Mouse (Mus musculus) myocyte (in vitro differentiated cells): ENCODE results near the gene Efcab2.

Experiments
- CEBPB ChIP-seq: IDR thresholded peaks from 2 replicates; pipeline ENCODE4 v1.6.1; 2011; ENCODE audit warnings: mild to moderate bottlenecking, moderate library complexity; ENCODE audit not compliant: poor library complexity, insufficient read depth, severe bottlenecking
- E2F4 ChIP-seq: IDR thresholded peaks from one replicate; pipeline ENCODE4 v1.6.1; 2011; ENCODE audit warnings: mild to moderate bottlenecking, control low read depth, moderate library complexity; ENCODE audit not compliant: insufficient read depth
- MYOD1 ChIP-seq, 3 experiments: IDR thresholded peaks; one replicate each; pipeline ENCODE4 v1.6.1; 2011; ENCODE audit warnings: control low read depth in 2 of 3, low read depth in 2 of 3, mild to moderate bottlenecking in 2 of 3, moderate library complexity in 1 of 3; ENCODE audit not compliant: insufficient read length in 2 of 3, control insufficient read depth in 1 of 3
- TCF12 ChIP-seq: IDR thresholded peaks from one replicate; pipeline ENCODE4 v1.6.1; 2011; ENCODE audit warnings: mild to moderate bottlenecking, control low read depth; ENCODE audit not compliant: poor library complexity, insufficient read depth, severe bottlenecking
- USF1 ChIP-seq: IDR thresholded peaks from one replicate; pipeline ENCODE4 v1.6.1; 2011; ENCODE audit warnings: low read depth, mild to moderate bottlenecking, control low read depth, moderate library complexity

- TF ChIP-seq TCF12: no peak
- TF ChIP-seq CEBPB: no peak
- TF ChIP-seq E2F4: no peak
- TF ChIP-seq USF1: no peak
- TF ChIP-seq MYOD1 (IDR thresholded peaks at IDR 0.05; ENCODE audit: control insufficient read depth in 1 of 3, insufficient read length in 2 of 3, low read depth in 2 of 3): no peak
Observed at GRCm38 (mm10) chr1:178433619-178434018, 27.7 kb downstream of the Efcab2 start.
